Mouse (Mus musculus): ENCODE data around the gene Rack1.
"Not testable (repeated sequence)": the region's sequence is repeated elsewhere in the genome, so short reads cannot be mapped to it uniquely, and the experiment has no call there.

Gene Rack1

DNA sequence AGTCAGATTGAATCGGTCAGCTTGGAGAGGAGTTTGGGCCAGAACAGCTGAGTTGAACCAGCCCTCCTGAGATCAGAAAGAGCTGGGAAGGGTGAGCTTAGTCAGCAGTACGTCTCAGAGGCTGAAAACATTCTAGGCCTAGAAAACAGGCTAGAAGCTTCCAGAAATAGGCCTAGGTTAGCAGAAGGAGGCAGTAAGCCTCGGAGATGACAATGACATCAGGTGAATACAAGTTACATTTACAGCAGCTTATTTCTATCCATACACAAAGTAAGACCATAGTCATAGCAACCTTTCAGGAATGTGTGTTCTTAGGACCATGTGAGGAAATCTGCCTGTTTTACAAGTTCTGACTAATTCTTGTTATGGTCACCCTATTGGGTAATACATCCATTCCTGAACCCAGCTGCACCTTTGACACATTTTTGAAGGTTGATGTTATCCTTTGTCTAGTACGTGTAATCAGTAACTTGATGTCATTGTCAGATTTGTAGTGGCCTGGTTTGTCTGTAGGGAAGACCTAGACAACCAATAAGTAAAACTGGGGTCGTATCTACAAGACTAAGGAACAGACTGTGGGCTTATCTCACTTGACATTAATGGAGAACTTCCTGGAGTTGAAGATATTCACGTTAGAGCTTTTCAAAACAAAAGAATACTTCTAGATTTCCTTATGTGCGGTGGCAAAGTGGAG, 19.6 kb downstream of the Rack1 start:
- no peak for DNase-seq (ENCODE audit: low spot score)

DNA sequence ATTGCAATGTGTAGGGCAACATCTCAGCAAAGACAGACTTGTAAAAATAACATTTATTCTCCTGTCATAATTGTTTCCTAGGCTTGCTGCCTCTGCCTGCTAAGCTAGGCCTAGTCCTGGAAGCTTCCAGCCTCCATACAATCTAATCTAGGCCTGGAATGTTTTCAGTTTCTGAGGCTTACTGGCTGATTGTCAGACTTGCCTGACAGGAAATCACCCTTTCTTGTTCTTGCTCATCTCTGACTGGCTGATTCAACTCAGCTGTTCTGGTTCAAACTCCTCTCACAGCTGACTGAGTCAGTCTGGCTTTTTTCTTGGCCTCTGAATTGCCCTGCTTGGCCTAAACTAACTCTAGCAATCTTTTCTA, 20.2 kb downstream of the Rack1 start:
- DNase-seq (ENCODE audit: low spot score), result no peak

DNA sequence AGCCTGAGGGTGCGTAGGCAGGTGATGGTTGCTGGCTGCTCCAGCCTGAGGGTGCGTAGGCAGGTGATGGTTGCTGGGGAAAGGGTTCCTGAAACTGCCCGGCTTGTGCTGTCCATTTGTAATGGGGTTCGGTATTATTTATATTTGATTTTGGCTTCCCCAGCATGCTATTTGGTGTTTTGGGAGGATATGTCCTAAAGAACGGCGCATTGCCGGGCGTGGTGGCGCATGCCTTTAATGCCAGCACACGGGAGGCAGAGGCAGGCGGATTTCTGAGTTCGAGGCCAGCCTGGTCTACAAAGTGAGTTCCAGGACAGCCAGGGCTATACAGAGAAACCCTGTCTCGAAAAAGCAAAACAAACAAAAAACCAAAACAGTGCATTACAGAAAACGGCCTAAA, 21.2 kb downstream of the Rack1 start:
- not testable (repeated sequence) for DNase-seq (ENCODE audit: low spot score)

DNA sequence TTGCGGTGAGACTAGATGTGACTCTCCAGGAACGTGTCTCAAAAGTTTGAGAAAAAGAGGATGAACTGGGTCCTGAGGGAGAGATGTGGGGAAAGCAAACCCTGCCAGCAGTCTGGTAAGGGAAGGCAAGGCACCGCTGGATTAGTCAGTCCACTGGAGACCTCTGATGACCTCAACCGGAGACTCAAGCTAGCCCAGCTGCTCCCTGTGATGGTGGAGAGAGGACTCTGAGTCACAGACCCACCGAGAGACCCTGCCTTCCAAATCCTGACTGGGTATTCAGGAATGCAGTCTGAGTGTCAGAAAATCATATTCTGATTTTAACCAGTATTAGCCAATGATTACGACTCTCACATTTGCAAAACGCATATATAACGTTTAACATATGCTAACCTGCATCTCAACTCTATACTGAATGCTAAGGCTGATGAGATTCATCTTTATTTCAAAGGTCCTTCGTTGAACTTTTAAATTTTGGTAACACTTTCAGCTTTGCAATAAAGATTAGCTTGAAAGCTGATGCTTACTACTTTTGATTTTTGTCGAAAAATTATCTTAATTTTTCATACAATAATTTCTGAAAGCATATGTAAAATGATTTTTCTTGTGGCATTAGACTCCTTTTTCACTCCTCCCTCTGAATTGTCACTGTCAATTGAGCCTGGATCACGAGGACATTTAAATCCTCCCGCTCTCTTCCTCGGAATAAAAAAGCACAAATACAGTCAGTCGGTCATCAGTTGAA, 22.8 kb downstream of the Rack1 start:
- no peak for DNase-seq (ENCODE audit: low spot score)

DNA sequence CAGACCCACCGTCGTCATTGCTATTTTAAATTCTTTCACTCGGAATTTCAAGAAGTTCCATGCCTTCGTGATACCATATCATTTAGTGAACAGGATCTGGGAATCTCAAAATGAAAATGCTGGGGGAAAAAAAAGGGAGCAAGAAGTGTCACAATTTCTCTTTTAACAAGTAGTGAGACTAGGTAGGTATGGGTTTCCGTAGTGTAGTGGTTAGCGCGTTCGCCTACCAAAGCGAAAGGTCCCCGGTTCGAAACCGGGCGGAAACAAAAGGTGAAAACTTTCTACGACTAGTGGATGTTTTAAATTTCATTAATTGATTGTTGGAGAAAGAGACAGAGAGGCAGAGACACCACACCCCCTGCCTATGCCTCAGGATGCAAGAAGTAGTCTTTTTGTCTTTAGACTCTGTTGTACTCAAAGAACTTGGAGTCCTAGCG, 23.4 kb downstream of the Rack1 start:
- no peak for DNase-seq (ENCODE audit: low spot score)

DNA sequence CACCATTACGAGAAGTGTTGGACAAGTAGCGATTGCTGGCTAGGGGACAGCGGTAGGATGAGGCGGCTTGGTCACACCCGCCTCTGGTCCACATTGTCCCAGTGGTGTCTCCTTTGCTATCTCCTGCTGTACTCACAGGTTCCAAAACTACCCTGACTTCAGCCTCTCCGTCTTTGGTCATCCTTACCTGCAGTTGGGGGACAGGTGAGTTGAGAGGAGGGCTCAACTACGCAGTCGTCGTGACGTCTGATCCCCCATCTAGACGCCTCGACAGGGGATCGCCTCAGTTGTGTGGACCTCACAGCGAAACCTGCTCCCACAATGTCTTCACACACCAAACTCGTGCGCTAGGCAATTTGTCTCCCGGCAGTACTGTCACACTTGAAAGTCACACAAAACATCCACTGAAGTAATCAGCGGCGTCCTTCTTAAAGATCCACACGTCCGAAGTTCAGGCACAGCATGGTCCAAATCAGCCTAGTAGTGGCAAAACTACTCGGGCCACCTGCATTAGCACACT, 24.2 kb downstream of the Rack1 start:
- DNase-seq (ENCODE audit: low spot score), result no peak

DNA sequence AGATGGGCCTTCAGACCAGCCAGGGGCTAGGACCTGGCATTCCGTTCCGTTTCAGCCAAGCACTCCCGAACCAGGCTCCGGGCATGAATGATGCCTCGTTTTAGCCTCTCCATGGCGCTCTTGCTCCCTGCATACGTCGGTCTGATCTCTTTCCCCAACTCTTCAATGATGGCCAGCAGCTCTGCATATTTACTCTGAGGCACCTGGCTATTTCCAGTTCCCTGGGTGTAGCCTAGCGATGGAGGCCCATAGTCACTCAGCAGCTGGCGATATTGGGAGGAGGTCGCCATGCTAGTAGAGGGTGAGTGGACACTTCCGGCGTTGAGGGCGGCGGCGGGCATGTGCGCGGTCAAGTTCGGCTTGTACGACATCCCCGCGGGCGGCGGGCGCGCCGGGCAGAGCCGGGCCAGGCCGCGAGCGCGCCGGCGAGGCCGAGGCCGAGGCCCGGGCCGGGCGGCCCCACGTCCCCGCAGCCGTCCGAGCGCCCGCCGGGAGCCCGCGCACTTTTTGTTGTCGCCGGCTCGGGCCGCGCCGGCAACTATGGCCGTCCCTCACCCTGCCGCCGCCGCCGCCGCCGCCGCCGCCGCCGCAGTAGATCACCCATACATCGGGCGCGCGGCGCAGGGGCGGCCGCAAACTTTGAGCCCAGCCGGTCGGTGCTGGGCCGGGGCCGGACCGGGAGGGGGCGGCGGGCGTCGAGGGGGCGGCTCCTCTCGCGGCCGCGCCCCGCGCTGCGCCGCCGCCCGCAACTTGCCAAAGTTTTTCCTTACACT, 26.0 kb downstream of the Rack1 start, which contains the start of the genes Trim7 and Gm12184:
Gene Trim7, plus strand, starts transcription at position 162 of the 773 bp plus-strand sequence.
Gene Gm12184, minus strand, starts transcription at position 677 of the 773 bp plus-strand sequence.
- DNase-seq (ENCODE audit: low spot score), result not testable (repeated sequence)

DNA sequence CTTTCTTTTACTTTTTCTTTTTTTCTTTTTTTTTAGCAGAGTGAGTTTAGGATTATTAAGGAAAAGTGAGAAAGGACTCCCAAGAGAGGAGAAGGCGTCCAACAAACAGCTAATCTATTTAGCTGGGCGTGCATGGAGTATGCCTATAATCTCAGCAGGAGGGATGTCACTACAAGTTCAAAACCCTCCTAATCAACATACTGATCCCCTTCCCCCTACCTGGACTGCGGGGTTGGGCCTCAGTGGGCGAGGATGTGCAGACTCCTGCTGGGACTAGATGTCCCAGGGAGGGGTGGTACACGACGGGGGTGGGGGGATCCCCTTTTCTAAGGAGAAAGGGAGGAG, 26.6 kb downstream of the Rack1 start:
- DNase-seq (ENCODE audit: low spot score), result no peak

DNA sequence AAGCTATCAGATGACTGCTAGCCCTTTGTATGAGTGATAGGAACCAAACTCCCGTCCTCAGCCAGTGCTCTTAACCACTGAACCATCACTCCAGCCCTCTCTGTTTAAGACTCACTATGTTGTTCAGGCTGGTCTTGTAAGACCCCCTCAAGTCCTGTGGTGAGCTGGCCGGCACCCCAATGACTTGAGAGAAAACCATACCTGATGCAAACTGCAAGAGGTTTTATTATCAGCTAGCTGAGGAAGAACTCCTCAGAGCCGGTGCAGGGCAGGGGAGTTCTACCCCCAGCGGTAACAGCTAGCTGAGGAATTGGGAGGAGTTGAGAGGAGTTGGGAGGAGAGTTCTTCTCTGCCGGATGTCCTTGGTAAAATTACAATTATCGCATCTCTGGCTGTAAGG, 27.8 kb downstream of the Rack1 start:
- DNase-seq (ENCODE audit: low spot score), result no peak

DNA sequence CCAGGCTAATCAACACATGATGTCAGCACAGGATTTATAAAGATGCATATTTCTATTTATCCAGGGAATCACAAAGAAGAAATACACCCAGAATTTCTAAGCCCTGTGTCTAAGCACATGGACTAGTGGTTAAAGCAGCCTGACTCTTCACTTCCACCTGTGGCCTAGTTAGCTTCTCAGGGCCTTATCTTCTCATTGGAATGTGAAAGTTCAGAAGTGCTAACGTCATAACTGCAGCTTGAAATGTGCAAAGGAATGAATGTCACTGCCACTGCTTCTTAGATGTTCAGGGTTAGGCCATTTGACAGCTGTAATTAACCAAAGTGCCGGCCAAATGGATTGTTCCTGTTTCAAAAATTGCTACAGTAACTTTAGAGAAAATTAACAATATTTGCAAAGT, 30.1 kb downstream of the Rack1 start:
- no peak for DNase-seq (ENCODE audit: low spot score)

DNA sequence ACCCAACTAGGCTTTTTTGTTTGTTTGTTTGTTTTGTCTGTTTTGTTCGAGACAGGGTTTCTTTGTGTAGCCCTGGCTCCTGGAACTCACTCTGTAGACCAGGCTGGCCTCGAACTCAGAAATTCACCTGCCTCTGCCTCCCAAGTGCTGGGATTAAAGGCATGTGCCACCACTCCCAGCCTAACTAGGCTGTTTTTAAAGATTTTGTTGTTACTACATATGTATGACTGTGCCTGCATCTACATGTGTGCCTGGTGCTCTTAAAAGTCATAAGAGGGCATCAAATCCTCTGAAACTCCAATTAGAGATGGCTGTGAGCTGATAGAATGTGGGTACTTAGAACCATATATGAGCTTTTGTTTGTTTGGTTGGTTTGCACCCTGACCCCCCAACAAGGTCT, 31.1 kb downstream of the Rack1 start:
- DNase-seq (ENCODE audit: low spot score), result no peak

DNA sequence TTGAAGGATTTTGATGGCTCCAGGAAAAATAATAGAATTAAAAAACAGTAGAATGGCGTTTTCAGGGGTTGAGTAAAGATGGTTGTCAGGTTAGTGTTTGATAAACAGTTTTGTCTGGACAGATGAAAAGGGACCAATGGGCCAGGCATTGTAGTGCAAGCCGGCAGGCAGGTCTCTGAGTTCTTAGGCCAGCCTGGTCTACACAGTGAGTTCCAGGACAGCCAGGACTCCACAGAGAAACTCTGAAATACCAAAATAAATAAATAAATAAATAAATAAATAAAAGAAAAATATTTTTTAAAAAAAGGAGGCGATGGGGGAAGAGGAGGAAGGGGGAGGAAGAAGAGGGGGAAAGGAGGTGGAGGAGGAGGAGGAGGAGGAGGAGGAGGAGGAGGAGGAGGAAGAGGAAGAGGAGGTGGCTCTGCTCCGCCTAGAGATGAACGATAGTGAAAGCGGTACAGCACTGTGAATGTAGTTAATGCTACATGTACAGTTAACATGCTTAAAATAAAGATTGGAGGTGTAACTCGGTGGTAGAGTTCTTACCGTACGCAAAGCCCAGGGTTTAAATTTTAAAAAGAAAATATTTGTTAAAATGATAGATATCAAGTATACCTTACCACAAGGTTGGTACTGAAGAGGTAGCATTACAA, 33.1 kb downstream of the Rack1 start:
- DNase-seq (ENCODE audit: low spot score), result no peak

DNA sequence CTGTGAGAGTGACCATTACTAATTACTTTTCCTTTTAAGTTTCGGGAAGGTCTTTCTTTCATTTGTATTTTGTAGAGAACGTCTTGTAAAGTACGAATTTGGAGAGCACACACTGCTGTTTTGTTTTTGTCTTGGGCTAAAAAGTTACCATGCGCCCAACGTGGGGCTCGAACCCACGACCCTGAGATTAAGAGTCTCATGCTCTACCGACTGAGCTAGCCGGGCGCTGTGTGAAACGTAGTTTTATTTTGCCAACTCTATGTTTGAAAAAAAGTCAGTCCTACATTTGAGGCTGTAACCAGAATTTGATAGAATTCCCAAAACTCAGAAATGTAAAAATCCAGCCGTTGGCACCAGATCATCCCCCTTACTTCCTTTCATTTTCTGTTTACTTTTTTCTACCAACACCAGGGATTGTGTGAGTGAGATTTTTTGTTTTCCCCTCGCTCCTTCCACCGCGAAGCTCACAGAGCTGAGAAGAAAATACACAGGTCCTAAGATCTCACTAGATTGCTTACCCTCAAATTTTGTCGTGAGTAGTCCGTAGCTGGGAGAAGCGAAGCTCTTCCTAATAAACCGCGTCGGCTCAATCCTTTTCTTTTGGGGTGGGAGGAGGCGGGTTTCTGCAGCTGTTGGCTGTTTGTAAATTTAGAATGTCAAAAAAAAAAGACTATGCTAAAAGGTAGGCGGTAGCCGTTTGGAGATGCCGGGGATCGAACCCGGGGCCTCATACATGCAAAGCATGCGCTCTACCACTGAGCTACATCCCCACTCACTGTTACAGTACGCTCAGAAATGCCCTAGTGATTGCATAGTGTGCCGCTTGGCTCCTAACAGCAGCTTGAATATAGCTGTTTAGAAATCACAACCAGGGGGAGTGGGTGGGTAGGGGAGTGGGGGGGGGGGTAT, 33.9 kb downstream of the Rack1 start:
- peak; percentile 83 for DNase-seq (ENCODE audit: low spot score)

DNA sequence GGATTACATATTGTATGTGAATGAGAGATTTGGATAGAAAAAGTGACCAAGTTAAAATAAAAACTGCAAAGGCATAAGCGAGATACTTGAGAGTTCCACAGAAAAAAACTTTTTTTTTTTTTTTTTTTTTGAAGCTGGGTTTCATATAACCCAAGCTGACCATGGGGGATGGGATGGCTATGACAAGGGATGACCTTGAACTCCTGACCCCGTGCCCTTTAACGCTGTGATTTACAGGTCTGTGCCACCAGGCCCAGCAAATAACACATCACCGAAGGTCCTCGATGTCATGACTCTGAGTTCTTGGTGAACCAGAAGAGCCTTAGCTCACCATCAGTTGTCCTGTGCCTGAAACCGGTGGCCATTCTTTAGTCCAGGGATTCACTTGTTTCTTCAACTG, 35.8 kb downstream of the Rack1 start:
- DNase-seq (ENCODE audit: low spot score), result no peak

DNA sequence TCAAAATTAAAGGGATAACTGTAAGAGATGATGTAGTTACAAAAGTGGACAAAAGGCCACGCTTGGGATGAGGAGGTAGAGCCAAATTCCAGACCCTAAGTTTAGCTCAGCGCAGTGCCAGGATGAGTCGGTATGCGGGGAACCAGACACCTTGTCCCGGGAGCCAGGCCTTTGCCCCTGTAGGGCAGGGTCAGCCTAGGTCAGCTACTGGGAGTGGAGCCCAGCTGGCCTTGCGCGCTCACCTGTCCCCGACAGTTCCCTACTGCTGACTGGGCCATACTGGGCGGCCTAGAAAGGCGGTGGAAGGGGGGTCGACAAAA, 36.8 kb downstream of the Rack1 start:
- DNase-seq (ENCODE audit: low spot score), result no peak

DNA sequence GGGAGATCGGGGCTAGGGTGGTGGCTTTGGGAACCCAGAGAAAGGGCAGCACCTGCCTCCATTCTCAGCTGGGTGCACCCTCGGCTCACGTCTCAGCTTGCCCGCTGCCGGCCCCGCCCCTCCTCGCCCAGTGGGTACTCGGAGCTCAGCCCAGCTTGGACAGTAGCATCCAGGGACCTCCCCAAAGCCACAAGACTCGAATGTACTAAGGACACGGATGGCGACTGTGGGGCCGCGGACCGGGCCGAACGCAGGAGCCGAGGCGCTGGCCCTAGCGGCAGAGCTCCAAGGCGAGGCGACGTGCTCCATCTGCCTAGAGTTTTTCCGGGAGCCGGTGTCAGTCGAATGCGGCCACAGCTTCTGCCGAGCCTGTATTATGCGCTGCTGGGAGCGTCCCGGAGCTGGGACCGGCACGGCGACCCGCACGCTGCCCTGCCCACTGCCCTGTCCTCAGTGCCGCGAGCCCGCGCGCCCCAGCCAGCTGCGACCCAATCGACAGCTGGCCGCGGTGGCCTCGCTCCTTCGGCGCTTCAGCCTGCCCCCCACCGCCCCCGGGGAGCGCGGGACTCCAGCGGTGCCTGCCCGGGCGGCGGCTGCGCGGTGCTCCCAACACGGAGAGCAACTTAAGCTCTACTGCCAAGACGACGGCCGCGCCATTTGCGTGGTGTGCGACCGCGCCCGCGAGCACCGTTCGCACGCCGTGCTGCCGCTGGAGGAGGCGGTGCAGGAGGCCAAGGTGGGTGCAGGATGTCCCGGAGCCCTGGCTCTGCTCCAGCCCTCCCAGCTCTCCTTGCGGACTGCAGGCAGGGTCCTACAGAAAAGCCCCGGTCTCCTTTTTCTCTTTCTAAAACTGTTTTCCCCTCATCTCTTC, 37.4 kb downstream of the Rack1 start:
- DNase-seq (ENCODE audit: low spot score), result peak; percentile 62

DNA sequence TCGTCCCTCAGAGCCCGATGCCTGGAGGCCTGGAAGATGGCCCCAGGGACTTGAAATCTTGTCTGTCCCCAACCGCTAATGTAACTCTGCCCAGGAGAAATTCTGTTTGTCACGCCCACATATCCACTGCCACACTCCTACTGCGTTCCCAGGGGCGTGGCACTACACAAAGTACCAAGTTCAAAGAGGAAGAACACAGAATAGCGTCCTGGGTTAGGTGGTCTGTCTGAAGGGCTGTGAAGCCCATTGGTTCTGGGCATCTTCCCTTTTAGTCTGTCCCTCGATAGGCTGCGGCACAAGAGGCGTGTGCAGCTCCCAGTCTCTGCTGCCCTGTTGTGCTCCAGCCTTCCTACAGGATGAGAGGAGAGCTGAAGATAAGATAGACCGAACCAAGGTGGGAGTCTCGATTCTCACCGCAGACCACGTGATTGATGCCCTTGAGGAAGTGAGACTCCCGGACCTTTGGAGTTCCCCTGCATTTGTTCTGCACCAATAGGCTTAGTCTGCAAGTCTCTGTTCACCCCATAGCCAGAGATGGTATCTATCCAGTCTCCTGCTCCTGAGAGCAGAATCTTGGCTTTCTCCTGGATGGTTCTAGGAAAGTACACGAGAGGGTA, 38.2 kb downstream of the Rack1 start:
- DNase-seq (ENCODE audit: low spot score), result no peak

DNA sequence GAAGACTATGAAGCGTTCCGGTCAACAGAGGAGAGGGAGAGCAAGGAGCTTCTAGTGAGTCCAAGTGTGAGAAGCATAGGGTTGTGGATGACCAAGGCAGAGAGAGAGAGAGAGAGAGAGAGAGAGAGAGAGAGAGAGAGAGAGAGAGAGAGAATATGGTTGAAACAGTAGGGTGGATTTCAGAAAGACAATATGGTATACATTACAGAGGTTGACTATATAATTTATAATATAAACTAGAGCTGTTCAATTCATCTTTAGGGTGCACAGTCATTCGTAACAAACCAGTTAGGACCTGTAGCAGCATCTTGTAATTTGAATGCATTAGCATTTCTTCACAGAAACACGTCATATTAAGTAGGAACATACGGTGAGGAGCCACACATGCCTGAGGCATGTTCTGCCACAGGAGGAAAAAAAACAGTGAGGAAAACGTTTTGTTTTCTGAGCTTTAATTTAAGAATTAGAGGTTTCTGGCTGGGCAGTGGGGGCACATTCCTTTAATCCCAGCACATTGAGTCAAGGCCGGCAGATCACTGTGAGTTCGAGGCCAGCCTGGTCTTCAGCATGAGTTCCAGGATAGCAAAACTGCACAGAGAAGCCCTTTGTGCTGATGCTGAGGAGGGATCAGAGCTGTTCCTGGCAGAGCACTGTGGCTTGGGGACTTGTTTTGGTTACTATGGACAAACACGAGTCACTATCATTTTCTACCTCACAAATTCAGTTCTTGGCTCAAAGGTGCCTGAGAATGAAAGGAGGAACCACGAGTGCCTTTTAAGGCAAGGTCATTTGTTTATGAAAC, 38.9 kb downstream of the Rack1 start:
- DNase-seq (ENCODE audit: low spot score), result no peak

DNA sequence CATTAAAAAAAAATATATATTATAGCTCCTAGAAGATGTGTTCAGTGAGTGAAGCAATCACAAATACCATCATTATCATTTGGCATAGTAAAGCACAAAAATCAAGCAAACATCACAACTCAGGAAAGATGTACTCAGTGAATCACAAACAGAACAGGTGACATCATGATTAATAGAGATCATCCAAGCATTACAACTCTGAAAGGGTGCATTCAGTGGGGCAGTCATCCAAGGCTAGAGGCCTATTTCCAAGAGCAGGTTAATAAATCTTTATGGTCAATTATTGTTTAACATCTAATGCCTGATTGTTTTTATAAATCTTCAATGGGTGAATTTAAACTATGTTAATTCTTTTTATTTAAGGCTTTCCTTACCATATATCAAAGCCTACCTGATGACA, 40.7 kb downstream of the Rack1 start:
- no peak for DNase-seq (ENCODE audit: low spot score)

Measured in urinary bladder, postnatal 25 days (tissue).